In the genomic region with DNA sequence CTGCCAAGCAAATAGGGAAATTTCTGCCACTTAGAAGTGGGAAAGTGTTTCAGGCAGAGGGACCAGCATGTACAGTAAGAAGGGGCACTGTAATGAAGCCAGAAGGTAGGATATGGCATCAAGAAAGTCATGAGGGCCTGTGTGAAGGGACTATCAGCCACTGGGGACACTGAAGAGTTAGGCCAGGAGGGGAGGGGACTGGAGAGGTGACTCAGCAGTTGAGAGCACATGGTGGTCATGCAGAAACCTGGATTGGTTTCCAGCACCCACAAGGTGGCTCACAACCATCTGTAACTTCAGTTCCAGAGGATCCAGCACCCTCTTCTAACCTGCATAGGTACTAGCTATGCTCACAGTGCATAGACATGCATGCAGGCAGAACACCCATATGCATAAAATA, we compare ENCODE assay signal across 23 mouse cellular contexts. TPM values are rescaled to one million over a fixed set of nuclear protein-coding genes. Genes with fewer than 3 reads are reported as not detected.
DNase-seq lines count a peak whose midpoint lies in the region; ATAC-seq and TF ChIP-seq lines count a peak whose summit lies in the region.
"Had no signal": no experiment of that assay in that cellular context is flagged by ENCODE, and none has a peak within 500 bp of the region (broad histone marks: within the 10 kb centered on the region; RNA-seq: fewer than 3 reads in every experiment).

No protein-coding gene starts in this region.

- peak; percentile 42 for TF ChIP-seq CTCF in hindbrain, postnatal 0 days (IDR thresholded peaks at IDR 0.05; ENCODE audit: low read depth)
- TF ChIP-seq CTCF in midbrain, postnatal 0 days (IDR thresholded peaks at IDR 0.05): peak; percentile 38; the same call in 1 of the 2 replicates

- no peak overlapping the region for H3K4me2 ChIP-seq in hindbrain, postnatal 0 days (ENCODE audit: low read depth, low read length)
- H3K4me2 ChIP-seq in hindbrain, embryonic 11.5 days (replicated peaks; ENCODE audit: low read depth, low read length): no peak overlapping the region
- no peak overlapping the region for H3K4me2 ChIP-seq in midbrain, postnatal 0 days (ENCODE audit: low read depth, low read length, poor library complexity, severe bottlenecking)
- H3K4me2 ChIP-seq in kidney, embryonic 16.5 days (replicated peaks; ENCODE audit: low read depth, low read length): no peak overlapping the region
- H3K4me2 ChIP-seq: heart, embryonic 13.5 days; liver, embryonic 12.5 days; lung, embryonic 15.5 days; midbrain, embryonic 15.5 days; neural tube, embryonic 15.5 days had no signal

- no peak overlapping the region for H3K4me3 ChIP-seq in hindbrain, postnatal 0 days (ENCODE audit: low read length)
- no peak overlapping the region for H3K4me3 ChIP-seq in hindbrain, embryonic 11.5 days (ENCODE audit: low read depth, low read length)
- H3K4me3 ChIP-seq in midbrain, postnatal 0 days (ENCODE audit: low read depth, low read length): no peak overlapping the region
- H3K4me3 ChIP-seq in midbrain, embryonic 10.5 days: no peak overlapping the region
- H3K4me3 ChIP-seq in kidney, embryonic 16.5 days (ENCODE audit: low read length): no peak overlapping the region
- H3K4me3 ChIP-seq: heart, embryonic 13.5 days; liver, embryonic 12.5 days; lung, embryonic 15.5 days; midbrain, embryonic 15.5 days; neural tube, embryonic 15.5 days had no signal

- H3K9me3 ChIP-seq in hindbrain, postnatal 0 days (ENCODE audit: low read length): no peaks in the 10 kb centered on the region
- H3K9me3 ChIP-seq in hindbrain, embryonic 11.5 days (ENCODE audit: control insufficient read depth, low read length): no peaks in the 10 kb centered on the region
- no peaks in the 10 kb centered on the region for H3K9me3 ChIP-seq in midbrain, postnatal 0 days (ENCODE audit: low read length)
- H3K9me3 ChIP-seq in midbrain, embryonic 10.5 days (replicated peaks): no peaks in the 10 kb centered on the region
- H3K9me3 ChIP-seq in kidney, embryonic 16.5 days (ENCODE audit: low read length): no peaks in the 10 kb centered on the region
- H3K9me3 ChIP-seq: heart, embryonic 13.5 days; liver, embryonic 12.5 days; lung, embryonic 15.5 days; midbrain, embryonic 15.5 days; neural tube, embryonic 15.5 days had no signal

- no peak overlapping the region for H3K9ac ChIP-seq in hindbrain, postnatal 0 days (replicated peaks; ENCODE audit: low read length)
- H3K9ac ChIP-seq in hindbrain, embryonic 11.5 days (ENCODE audit: low read depth, low read length): no peak overlapping the region
- H3K9ac ChIP-seq in midbrain, postnatal 0 days (replicated peaks; ENCODE audit: low read length, poor library complexity, severe bottlenecking): no peak overlapping the region
- no peak overlapping the region for H3K9ac ChIP-seq in kidney, embryonic 16.5 days (replicated peaks; ENCODE audit: low read length)
- H3K9ac ChIP-seq: heart, embryonic 13.5 days; liver, embryonic 12.5 days; lung, embryonic 15.5 days; midbrain, embryonic 15.5 days; neural tube, embryonic 15.5 days had no signal

- H3K4me1 ChIP-seq in hindbrain, postnatal 0 days (ENCODE audit: insufficient read depth, low read length): peaks cover 8% of the 10 kb centered on the region
- peaks cover 8% of the 10 kb centered on the region for H3K4me1 ChIP-seq in hindbrain, embryonic 11.5 days (replicated peaks; ENCODE audit: control insufficient read depth, insufficient read depth, low read length)
- H3K4me1 ChIP-seq in midbrain, postnatal 0 days (ENCODE audit: insufficient read depth, low read length): peaks cover 12% of the 10 kb centered on the region; the same call in 1 of the 2 replicates
- peaks cover 37% of the 10 kb centered on the region for H3K4me1 ChIP-seq in midbrain, embryonic 10.5 days
- H3K4me1 ChIP-seq in kidney, embryonic 16.5 days (ENCODE audit: insufficient read depth, low read length): peaks cover 26% of the 10 kb centered on the region

- H3K27ac ChIP-seq in hindbrain, postnatal 0 days: no peak overlapping the region
- no peak overlapping the region for H3K27ac ChIP-seq in hindbrain, embryonic 11.5 days (ENCODE audit: low read depth, low read length)
- H3K27ac ChIP-seq in midbrain, postnatal 0 days (ENCODE audit: low read depth, low read length): no peak overlapping the region
- H3K27ac ChIP-seq in midbrain, embryonic 10.5 days (replicated peaks): no peak overlapping the region
- no peak overlapping the region for H3K27ac ChIP-seq in kidney, embryonic 16.5 days (ENCODE audit: low read length)
- H3K27ac ChIP-seq: heart, embryonic 13.5 days; liver, embryonic 12.5 days; lung, embryonic 15.5 days; midbrain, embryonic 15.5 days; neural tube, embryonic 15.5 days had no signal

- H3K27me3 ChIP-seq in hindbrain, postnatal 0 days (ENCODE audit: insufficient read depth, low read length): no peaks in the 10 kb centered on the region
- H3K27me3 ChIP-seq in hindbrain, embryonic 11.5 days (ENCODE audit: control insufficient read depth, insufficient read depth, low read length): no peaks in the 10 kb centered on the region
- no peaks in the 10 kb centered on the region for H3K27me3 ChIP-seq in midbrain, postnatal 0 days (ENCODE audit: insufficient read depth, low read length)
- no peaks in the 10 kb centered on the region for H3K27me3 ChIP-seq in midbrain, embryonic 10.5 days (ENCODE audit: low read depth, poor library complexity, severe bottlenecking)
- H3K27me3 ChIP-seq in kidney, embryonic 16.5 days (ENCODE audit: insufficient read depth, low read length): no peaks in the 10 kb centered on the region
- H3K27me3 ChIP-seq: heart, embryonic 13.5 days; lung, embryonic 15.5 days; midbrain, embryonic 15.5 days; neural tube, embryonic 15.5 days had no signal

- no peak for ATAC-seq in hindbrain, postnatal 0 days
- no peak for ATAC-seq in hindbrain, embryonic 11.5 days (ENCODE audit: low FRiP score)
- ATAC-seq in midbrain, postnatal 0 days (ENCODE audit: low FRiP score): no peak
- no peak for ATAC-seq in kidney, embryonic 16.5 days (ENCODE audit: low FRiP score, low TSS enrichment)
- ATAC-seq: forebrain, embryonic 16.5 days; hindbrain, embryonic 16.5 days; liver, embryonic 12.5 days; midbrain, embryonic 15.5 days had no signal

- DNase-seq in hindbrain, postnatal 0 days (ENCODE audit: low spot score): no peak
- no peak for DNase-seq in hindbrain, embryonic 11.5 days (ENCODE audit: low spot score)
- no peak for DNase-seq in midbrain, postnatal 0 days (ENCODE audit: low spot score)
- DNase-seq in midbrain, embryonic 10.5 days (ENCODE audit: low spot score): no peak
- DNase-seq in R1 (ENCODE audit: low read depth, low spot score): peak; percentile 25
- no peak for DNase-seq in cerebellum, adult 11-12 months
- DNase-seq in right cerebral cortex, postnatal 25 days: no peak
- DNase-seq: adrenal gland, postnatal 25 days; cerebellum, adult 11 months; cerebellum, postnatal 14 days; embryo, embryonic 11 days; heart, postnatal 4 days; kidney, adult 18-20 months; kidney, postnatal 25 days; right cerebral cortex, postnatal 14 days had no signal

- no peaks in the 10 kb centered on the region for H3K36me3 ChIP-seq in hindbrain, postnatal 0 days (ENCODE audit: insufficient read depth, low read length)
- no peaks in the 10 kb centered on the region for H3K36me3 ChIP-seq in hindbrain, embryonic 11.5 days (ENCODE audit: control insufficient read depth, insufficient read depth, low read length)
- no peaks in the 10 kb centered on the region for H3K36me3 ChIP-seq in midbrain, postnatal 0 days (ENCODE audit: insufficient read depth, low read length)
- H3K36me3 ChIP-seq in midbrain, embryonic 10.5 days: peaks cover 6% of the 10 kb centered on the region; the same call in 1 of the 2 replicates
- H3K36me3 ChIP-seq in kidney, embryonic 16.5 days (ENCODE audit: insufficient read depth, low read length): no peaks in the 10 kb centered on the region
- H3K36me3 ChIP-seq: liver, embryonic 12.5 days; lung, embryonic 15.5 days; midbrain, embryonic 15.5 days; neural tube, embryonic 15.5 days had no signal

RNA-seq across cellular contexts. Expression of gene Rai1, which starts 32.4 kb away (rescaled TPM):
- total RNA-seq in hindbrain, postnatal 0 days (2014; rRNA removed): 70.0 and 90.2 TPM in 2 replicates
- 20.8 and 24.9 TPM in 2 replicates for polyA plus RNA-seq in hindbrain, postnatal 0 days (2015; fragmentation: Nextera tagmentation; extraction: Ambion mirVana)
- polyA plus RNA-seq in hindbrain, embryonic 11.5 days (2014; fragmentation: Nextera tagmentation; extraction: Ambion mirVana): 22.6 and 28.1 TPM in 2 replicates
- total RNA-seq in midbrain, postnatal 0 days (2014; rRNA removed): 50.7 and 66.8 TPM in 2 replicates
- polyA plus RNA-seq in midbrain, postnatal 0 days (2015; fragmentation: Nextera tagmentation; extraction: Ambion mirVana): 20.1 and 22.0 TPM in 2 replicates
- polyA plus RNA-seq in midbrain, embryonic 10.5 days (2016; fragmentation: Nextera tagmentation; extraction: Ambion mirVana): 23.4 and 23.9 TPM in 2 replicates
- polyA plus RNA-seq in kidney, embryonic 16.5 days (2015; fragmentation: Nextera tagmentation; extraction: Ambion mirVana): 21.5 and 24.0 TPM in 2 replicates
